Mouse (Mus musculus): ENCODE measurements around the gene Egln2. TPM values are rescaled to one million over a fixed set of nuclear protein-coding genes. Genes with fewer than 3 reads are reported as not detected.

Egln2 gene
- polyA plus RNA-seq, 1 experiment, result 188 TPM

GRCm38 (mm10) chr7:27163450-27163805 is 3.2 kb downstream of the Egln2 start:
- TF ChIP-seq GATA1 (IDR thresholded peaks at IDR 0.05; ENCODE audit: low read length), result no peak

DNA sequence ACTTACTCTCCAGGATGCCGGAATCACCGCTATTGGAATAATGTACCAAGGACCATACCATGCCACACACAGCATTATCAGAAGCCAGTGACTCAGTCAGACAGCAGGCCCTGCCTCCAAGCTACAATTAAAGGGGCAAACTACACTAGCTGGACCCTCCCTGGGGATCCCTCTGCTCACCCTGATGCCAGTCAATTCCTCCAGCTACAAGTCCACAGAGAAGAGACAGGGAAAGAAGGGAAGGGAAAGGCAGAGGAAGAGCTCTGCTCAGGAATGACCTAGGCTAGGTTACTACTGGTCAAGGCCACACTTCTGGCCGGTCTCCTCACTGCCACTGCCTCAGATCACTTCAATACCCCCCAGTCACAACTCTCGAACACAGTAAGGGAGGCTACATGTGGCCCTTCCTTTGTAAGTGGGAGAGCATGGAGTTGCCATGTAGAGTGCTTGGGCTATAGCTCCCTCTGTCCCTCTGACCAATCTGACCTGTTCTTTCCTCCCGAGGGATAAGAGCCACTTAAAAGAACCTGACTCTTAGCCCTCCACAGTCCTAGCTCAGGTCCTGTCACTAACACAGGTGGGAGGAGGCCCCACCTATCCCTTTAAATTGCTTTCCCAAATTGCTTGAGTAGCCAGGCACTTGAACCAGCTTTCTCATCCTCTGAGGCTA is 3.7 kb downstream of the Egln2 start:
- TF ChIP-seq GATA1 (IDR thresholded peaks at IDR 0.05; ENCODE audit: low read length), result no peak

GRCm38 (mm10) chr7:27161744-27162143 is 4.9 kb downstream of the Egln2 start:
- TF ChIP-seq GATA1 (IDR thresholded peaks at IDR 0.05; ENCODE audit: low read length), result no peak

GRCm38 (mm10) chr7:27160921-27161320 is 5.7 kb downstream of the Egln2 start:
- no peak for TF ChIP-seq GATA1 (IDR thresholded peaks at IDR 0.05; ENCODE audit: low read length)

GRCm38 (mm10) chr7:27159882-27160281 is 6.7 kb downstream of the Egln2 start:
- TF ChIP-seq GATA1 (IDR thresholded peaks at IDR 0.05; ENCODE audit: low read length), result no peak

DNA sequence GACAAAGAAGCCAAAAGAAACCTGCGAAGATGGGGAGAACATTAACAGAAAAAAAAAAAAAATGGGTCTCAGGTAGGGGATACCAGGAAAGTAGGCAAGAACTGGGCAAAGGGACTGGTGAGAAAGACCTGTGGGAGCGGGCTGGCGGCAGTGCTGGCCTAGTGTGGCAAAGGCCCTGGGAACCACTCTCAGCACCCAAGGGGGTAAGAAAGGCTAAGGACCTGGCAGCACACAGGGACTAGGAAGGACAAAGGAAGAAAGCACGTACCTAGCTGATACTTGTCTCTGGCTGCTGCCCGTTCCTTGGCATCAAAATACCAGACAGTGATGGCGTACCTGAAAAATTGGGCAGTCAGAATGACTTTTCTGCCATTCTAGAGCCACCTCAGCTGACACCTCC is 7.3 kb downstream of the Egln2 start:
- no peak for TF ChIP-seq GATA1 (IDR thresholded peaks at IDR 0.05; ENCODE audit: low read length)

GRCm38 (mm10) chr7:27158171-27158570 is 8.4 kb downstream of the Egln2 start:
- TF ChIP-seq GATA1 (IDR thresholded peaks at IDR 0.05; ENCODE audit: low read length), result no peak

- no peak for TF ChIP-seq GATA1 (IDR thresholded peaks at IDR 0.05; ENCODE audit: low read length)
Observed at GRCm38 (mm10) chr7:27156005-27156404, 10.6 kb downstream of the Egln2 start.

- no peak for TF ChIP-seq GATA1 (IDR thresholded peaks at IDR 0.05; ENCODE audit: low read length)
Observed at GRCm38 (mm10) chr7:27153205-27153764, 13.3 kb downstream of the Egln2 start, which contains the start of gene Cyp2t4. Gene Cyp2t4, plus strand, starts transcription at chr7:27153714.

DNA sequence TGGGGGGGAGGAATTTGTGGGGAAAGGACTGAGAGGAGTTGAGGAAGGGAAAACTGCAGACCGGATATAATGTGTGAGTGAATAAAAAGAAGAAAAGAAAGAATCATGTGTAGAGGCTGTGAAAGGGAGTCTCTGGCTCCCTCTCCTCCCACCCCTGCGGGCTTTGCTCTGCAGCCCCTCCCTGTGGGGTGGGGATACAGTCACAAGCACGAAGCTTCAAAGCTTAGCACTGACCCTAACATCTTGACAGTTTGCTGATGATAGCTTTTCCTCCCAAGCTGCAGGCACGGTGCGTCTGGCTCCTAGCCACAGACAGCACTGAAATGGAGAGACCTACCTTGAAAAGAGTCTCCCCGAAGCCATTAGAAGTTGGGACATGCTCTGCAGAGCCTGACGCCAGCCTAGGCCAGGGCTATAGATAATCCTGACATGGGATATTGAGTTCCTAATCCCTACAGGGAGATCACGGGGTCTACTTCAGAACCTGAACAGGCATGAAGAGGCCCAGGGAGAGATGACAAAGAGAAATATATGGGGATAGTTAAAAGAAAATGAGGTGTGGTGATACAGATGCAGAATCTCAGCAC is 30.1 kb downstream of the Egln2 start:
- TF ChIP-seq GATA1 (IDR thresholded peaks at IDR 0.05; ENCODE audit: low read length), result no peak

GRCm38 (mm10) chr7:27133757-27134156 is 32.8 kb downstream of the Egln2 start:
- TF ChIP-seq GATA1 (IDR thresholded peaks at IDR 0.05; ENCODE audit: low read length), result no peak

DNA sequence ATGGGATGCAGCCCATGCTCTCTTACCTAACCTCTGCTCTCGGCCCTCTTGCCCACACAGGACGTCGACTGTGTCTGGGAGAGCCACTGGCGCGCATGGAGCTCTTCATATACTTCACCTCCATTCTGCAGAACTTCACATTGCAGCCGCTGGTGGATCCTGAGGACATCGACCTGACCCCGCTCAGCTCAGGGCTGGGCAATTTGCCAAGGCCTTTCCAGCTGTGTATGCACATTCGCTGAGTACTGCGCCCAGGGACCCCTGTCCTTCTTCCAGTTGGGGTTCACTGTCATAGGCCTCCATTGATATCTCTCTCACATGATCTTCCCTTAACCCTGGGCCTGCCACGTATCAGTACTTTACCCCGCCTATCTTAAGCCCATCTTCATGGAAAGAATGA is 33.4 kb downstream of the Egln2 start:
- TF ChIP-seq GATA1 (IDR thresholded peaks at IDR 0.05; ENCODE audit: low read length), result no peak

GRCm38 (mm10) chr7:27132588-27132987 is 34.0 kb downstream of the Egln2 start:
- no peak for TF ChIP-seq GATA1 (IDR thresholded peaks at IDR 0.05; ENCODE audit: low read length)

- TF ChIP-seq GATA1 (IDR thresholded peaks at IDR 0.05; ENCODE audit: low read length), result no peak
Observed at GRCm38 (mm10) chr7:27131387-27131786, 35.2 kb downstream of the Egln2 start.

GRCm38 (mm10) chr7:27130521-27131370 is 35.9 kb downstream of the Egln2 start:
- no peak for TF ChIP-seq GATA1 (IDR thresholded peaks at IDR 0.05; ENCODE audit: low read length)

GRCm38 (mm10) chr7:27129811-27130210 is 36.8 kb downstream of the Egln2 start:
- TF ChIP-seq GATA1 (IDR thresholded peaks at IDR 0.05; ENCODE audit: low read length), result no peak
